Mouse (Mus musculus): ENCODE measurements at regions not wholly inside any gene's neighbourhood (a gene's known extent, or its start where the extent isn't known, plus 50 kb on each side); places are given as distances from the start of the nearest gene placed in this dataset.

GRCm38 (mm10) chr13:99764097-99764714 is 136.7 kb downstream of the Cartpt start:
- no peak for DNase-seq
- WGBS: 61% methylated on average over 6 of the region's 6 CpGs
- Histone ChIP-seq H3K4me1 (ENCODE audit: control insufficient read depth, insufficient read depth, low read length) (no peaks in the 10 kb centered on the region), H3K27me3 (replicated peaks; ENCODE audit: control insufficient read depth, insufficient read depth, low read length) (no peaks in the 10 kb centered on the region), H3K36me3 (ENCODE audit: control insufficient read depth, insufficient read depth, low read length) (no peaks in the 10 kb centered on the region), H3K27ac (ENCODE audit: insufficient read depth, low read depth, low read length) (no peak overlapping the region), H3K4me3 (ENCODE audit: insufficient read depth, low read depth, low read length) (no peak overlapping the region)
- TF ChIP-seq CTCF (conservative IDR thresholded peaks at IDR 0.05; ENCODE audit: insufficient read depth, insufficient read length, low read depth, low read length): no peak
- no peak for TF ChIP-seq POLR2A (IDR thresholded peaks at IDR 0.05; ENCODE audit: low read depth, low read length)

GRCm38 (mm10) chr13:99761843-99762242 is 139.0 kb downstream of the Cartpt start:
- Histone ChIP-seq H3K36me3 (ENCODE audit: control insufficient read depth, insufficient read depth, low read length) (no peaks in the 10 kb centered on the region), H3K4me3 (ENCODE audit: insufficient read depth, low read depth, low read length) (no peak overlapping the region), H3K4me1 (ENCODE audit: control insufficient read depth, insufficient read depth, low read length) (no peaks in the 10 kb centered on the region), H3K27me3 (replicated peaks; ENCODE audit: control insufficient read depth, insufficient read depth, low read length) (no peaks in the 10 kb centered on the region), H3K27ac (ENCODE audit: insufficient read depth, low read depth, low read length) (no peak overlapping the region)
- DNase-seq: no peak
- 63% methylated on average over 9 of the region's 9 CpGs for WGBS
- TF ChIP-seq POLR2A (IDR thresholded peaks at IDR 0.05; ENCODE audit: low read depth, low read length): no peak
- TF ChIP-seq CTCF (conservative IDR thresholded peaks at IDR 0.05; ENCODE audit: insufficient read depth, insufficient read length, low read depth, low read length): no peak

- H3K27ac ChIP-seq (ENCODE audit: insufficient read depth, low read depth, low read length): no peak overlapping the region
- H3K4me3 ChIP-seq (ENCODE audit: insufficient read depth, low read depth, low read length): no peak overlapping the region
- DNase-seq: peak; percentile 74
- no peaks in the 10 kb centered on the region for H3K27me3 ChIP-seq (replicated peaks; ENCODE audit: control insufficient read depth, insufficient read depth, low read length)
- TF ChIP-seq CTCF (conservative IDR thresholded peaks at IDR 0.05; ENCODE audit: insufficient read depth, insufficient read length, low read depth, low read length): no peak
- no peak for TF ChIP-seq POLR2A (IDR thresholded peaks at IDR 0.05; ENCODE audit: low read depth, low read length)
- no peaks in the 10 kb centered on the region for H3K36me3 ChIP-seq (ENCODE audit: control insufficient read depth, insufficient read depth, low read length)
- no peaks in the 10 kb centered on the region for H3K4me1 ChIP-seq (ENCODE audit: control insufficient read depth, insufficient read depth, low read length)
- WGBS: 37% methylated on average over 4 of the region's 4 CpGs
Measured at GRCm38 (mm10) chr13:99761423-99761822, 139.5 kb downstream of the Cartpt start.

GRCm38 (mm10) chr13:99760646-99761045 is 140.2 kb downstream of the Cartpt start:
- H3K4me1 ChIP-seq (ENCODE audit: control insufficient read depth, insufficient read depth, low read length): no peaks in the 10 kb centered on the region
- 58% methylated on average over 4 of the region's 4 CpGs for WGBS
- H3K27ac ChIP-seq (ENCODE audit: insufficient read depth, low read depth, low read length): no peak overlapping the region
- no peak for DNase-seq
- TF ChIP-seq POLR2A (IDR thresholded peaks at IDR 0.05; ENCODE audit: low read depth, low read length): no peak
- no peaks in the 10 kb centered on the region for H3K27me3 ChIP-seq (replicated peaks; ENCODE audit: control insufficient read depth, insufficient read depth, low read length)
- H3K4me3 ChIP-seq (ENCODE audit: insufficient read depth, low read depth, low read length): no peak overlapping the region
- H3K36me3 ChIP-seq (ENCODE audit: control insufficient read depth, insufficient read depth, low read length): no peaks in the 10 kb centered on the region

- WGBS: 73% methylated on average over 10 of the region's 10 CpGs
- Histone ChIP-seq H3K4me3 (ENCODE audit: insufficient read depth, low read depth, low read length) (no peak overlapping the region), H3K4me1 (ENCODE audit: control insufficient read depth, insufficient read depth, low read length) (no peaks in the 10 kb centered on the region), H3K36me3 (ENCODE audit: control insufficient read depth, insufficient read depth, low read length) (no peaks in the 10 kb centered on the region), H3K27ac (ENCODE audit: insufficient read depth, low read depth, low read length) (no peak overlapping the region), H3K27me3 (replicated peaks; ENCODE audit: control insufficient read depth, insufficient read depth, low read length) (no peaks in the 10 kb centered on the region)
- TF ChIP-seq CTCF (conservative IDR thresholded peaks at IDR 0.05; ENCODE audit: insufficient read depth, insufficient read length, low read depth, low read length) (no peak), POLR2A (IDR thresholded peaks at IDR 0.05; ENCODE audit: low read depth, low read length) (no peak)
- DNase-seq: no peak
Measured at GRCm38 (mm10) chr13:99759256-99760044, 141.4 kb downstream of the Cartpt start.

- no peaks in the 10 kb centered on the region for H3K36me3 ChIP-seq (ENCODE audit: control insufficient read depth, insufficient read depth, low read length)
- DNase-seq: no peak
- H3K27ac ChIP-seq (ENCODE audit: insufficient read depth, low read depth, low read length): no peak overlapping the region
- no peak for TF ChIP-seq CTCF (conservative IDR thresholded peaks at IDR 0.05; ENCODE audit: insufficient read depth, insufficient read length, low read depth, low read length)
- TF ChIP-seq POLR2A (IDR thresholded peaks at IDR 0.05; ENCODE audit: low read depth, low read length): no peak
- no peaks in the 10 kb centered on the region for H3K4me1 ChIP-seq (ENCODE audit: control insufficient read depth, insufficient read depth, low read length)
- H3K4me3 ChIP-seq (ENCODE audit: insufficient read depth, low read depth, low read length): no peak overlapping the region
- H3K27me3 ChIP-seq (replicated peaks; ENCODE audit: control insufficient read depth, insufficient read depth, low read length): no peaks in the 10 kb centered on the region
- WGBS: 77% methylated on average over 5 of the region's 5 CpGs
Measured at GRCm38 (mm10) chr13:99754701-99755100, 146.2 kb downstream of the Cartpt start.

GRCm38 (mm10) chr13:99754251-99754652 is 146.6 kb downstream of the Cartpt start:
- H3K36me3 ChIP-seq (ENCODE audit: control insufficient read depth, insufficient read depth, low read length): no peaks in the 10 kb centered on the region
- 64% methylated on average over 5 of the region's 5 CpGs for WGBS
- H3K27ac ChIP-seq (ENCODE audit: insufficient read depth, low read depth, low read length): no peak overlapping the region

More at GRCm38 (mm10) chr13:99754251-99754652, 146.6 kb downstream of the Cartpt start:
- DNase-seq: no peak
- no peaks in the 10 kb centered on the region for H3K27me3 ChIP-seq (replicated peaks; ENCODE audit: control insufficient read depth, insufficient read depth, low read length)
- TF ChIP-seq CTCF (conservative IDR thresholded peaks at IDR 0.05; ENCODE audit: insufficient read depth, insufficient read length, low read depth, low read length): no peak
- no peak for TF ChIP-seq POLR2A (IDR thresholded peaks at IDR 0.05; ENCODE audit: low read depth, low read length)
- H3K4me3 ChIP-seq (ENCODE audit: insufficient read depth, low read depth, low read length): no peak overlapping the region
- H3K4me1 ChIP-seq (ENCODE audit: control insufficient read depth, insufficient read depth, low read length): no peaks in the 10 kb centered on the region
